In genomic region chr13:9277621-9277960, GRCm38 (mm10) we compare ENCODE assay signal across 9 mouse cellular contexts. TPM values are rescaled to one million over a fixed set of nuclear protein-coding genes. Genes with fewer than 3 reads are reported as not detected.
DNase-seq lines count a peak whose midpoint lies in the region; ATAC-seq lines count a peak whose summit lies in the region.
"Had no signal": no experiment of that assay in that cellular context is flagged by ENCODE, and none has a peak within 500 bp of the region (broad histone marks: within the 10 kb centered on the region; RNA-seq: fewer than 3 reads in every experiment).

No protein-coding gene starts in this region.

- ATAC-seq in common myeloid progenitor, adult 5-6 weeks (replicated peaks; ENCODE audit: low read depth, poor library complexity, severe bottlenecking), result 0 out of 2 replicates have a peak, but pooled peaks have one; percentile 2
- no peak for ATAC-seq in heart, embryonic 14.5 days (ENCODE audit: insufficient number of reproducible peaks, insufficient read depth, low FRiP score, low read depth)

- H3K4me3 ChIP-seq in heart, embryonic 14.5 days (ENCODE audit: control insufficient read depth in 1 of 2, insufficient read depth in 1 of 2, low read depth in 1 of 2, low read length in 2 of 2), result peak overlapping the region; percentile 90 to 99
- peak overlapping the region; percentile 92 for H3K4me3 ChIP-seq in limb, embryonic 10.5 days

- peak overlapping the region; percentile 88 for H3K4me2 ChIP-seq in heart, embryonic 14.5 days (ENCODE audit: low read length)

- 2% methylated on average over 15 of the region's 15 CpGs for WGBS in heart, embryonic 14.5 days
- 1% methylated on average over 15 of the region's 15 CpGs for WGBS in limb, embryonic 10.5 days

- DNase-seq in kidney, adult 11 months, result peak; percentile 11
- DNase-seq in kidney, postnatal 36 days, result no peak
- DNase-seq in Muller cell, postnatal 12 days (ENCODE audit: inconsistent ontology term), result peak; percentile 50
- DNase-seq in limb, embryonic 10.5 days (ENCODE audit: low spot score), result no peak
- peak; percentile 4 for DNase-seq in naive thymus-derived CD4-positive, alpha-beta T cell, adult 2 months (ENCODE audit: low read depth)
- no peak for DNase-seq in retina, postnatal 1 day

- no peaks in the 10 kb centered on the region for H3K9me3 ChIP-seq in heart, embryonic 14.5 days (ENCODE audit: control insufficient read depth, low read length)
- H3K9me3 ChIP-seq in limb, embryonic 10.5 days (replicated peaks), result no peaks in the 10 kb centered on the region

- H3K36me3 ChIP-seq in heart, embryonic 14.5 days (ENCODE audit: control insufficient read depth, insufficient read depth, low read length), result no peaks in the 10 kb centered on the region
- no peaks in the 10 kb centered on the region for H3K36me3 ChIP-seq in limb, embryonic 10.5 days

- peaks cover 0 to 12% of the 10 kb centered on the region in 2 experiments; a peak in 3 of 4 replicates for H3K4me1 ChIP-seq in heart, embryonic 14.5 days (ENCODE audit: control insufficient read depth in 2 of 2, insufficient read depth in 2 of 2, low read length in 2 of 2)
- peaks cover 13% of the 10 kb centered on the region for H3K4me1 ChIP-seq in limb, embryonic 10.5 days

- peak overlapping the region in 1 of 2 experiments; percentile 93; a peak in 1 of 4 replicates for H3K27ac ChIP-seq in heart, embryonic 14.5 days (replicated peaks in 1 of 2; ENCODE audit: control insufficient read depth in 1 of 2, insufficient read depth in 1 of 2, low read depth in 2 of 2, low read length in 2 of 2)
- peak overlapping the region; percentile 97 for H3K27ac ChIP-seq in limb, embryonic 10.5 days

- no peaks in the 10 kb centered on the region for H3K27me3 ChIP-seq in heart, embryonic 14.5 days (ENCODE audit: control insufficient read depth, insufficient read depth, low read length)
- H3K27me3 ChIP-seq in limb, embryonic 10.5 days (ENCODE audit: low read depth, poor library complexity, severe bottlenecking), result no peaks in the 10 kb centered on the region

- peak overlapping the region; percentile 94 for H3K9ac ChIP-seq in heart, embryonic 14.5 days (ENCODE audit: low read length)

RNA-seq across cellular contexts. Expression of gene Dip2c, which starts 1.3 kb away (rescaled TPM):
- 3.2 and 4.9 TPM in 2 replicates for total RNA-seq in common myeloid progenitor, adult 5-6 weeks (2017)
- 11.0 and 11.9 TPM in 2 replicates for polyA plus RNA-seq in heart, embryonic 14.5 days (2014; fragmentation: Nextera tagmentation; extraction: Ambion mirVana)
- 3.8 and 4.9 TPM in 2 replicates for polyA plus RNA-seq in limb, embryonic 10.5 days (2016; fragmentation: Nextera tagmentation; extraction: Ambion mirVana)
- total RNA-seq: MEL had no signal

Comparison
In these comparisons a context has a peak if more than half of its experiments do, and no peak if none do; other contexts are left out.
1. DNase-seq: peak in kidney, adult 11 months (single experiment), Muller cell, postnatal 12 days (single experiment) and naive thymus-derived CD4-positive, alpha-beta T cell, adult 2 months (single experiment); none in kidney, postnatal 36 days (0 of 2), limb, embryonic 10.5 days (single experiment) and retina, postnatal 1 day (single experiment).